Mouse (Mus musculus): Measurements from ENCODE around the gene Fbf1. TPM values are rescaled to one million over a fixed set of nuclear protein-coding genes. Genes with fewer than 3 reads are reported as not detected.

The Fbf1 gene
- polyA plus RNA-seq, 1 experiment from 2014 or later: 59.0 TPM

GRCm38 (mm10) chr11:116110540-116110939 lies 57.4 kb downstream of the Fbf1 start:
- peak overlapping the region; percentile 40 for H3K4me3 ChIP-seq
- peaks cover 63% of the 10 kb centered on the region for H3K27me3 ChIP-seq
- no peak for ATAC-seq (ENCODE audit: low FRiP score, low read depth)
- no peaks in the 10 kb centered on the region for H3K36me3 ChIP-seq
- H3K4me1 ChIP-seq (replicated peaks): peaks cover 30% of the 10 kb centered on the region
- H3K9me3 ChIP-seq: no peaks in the 10 kb centered on the region
- H3K9ac ChIP-seq: no peak overlapping the region
- 33% methylated on average over 10 of the region's 10 CpGs for WGBS
- H3K27ac ChIP-seq (replicated peaks): no peak overlapping the region
- peak overlapping the region; percentile 59 for H3K4me2 ChIP-seq

DNA sequence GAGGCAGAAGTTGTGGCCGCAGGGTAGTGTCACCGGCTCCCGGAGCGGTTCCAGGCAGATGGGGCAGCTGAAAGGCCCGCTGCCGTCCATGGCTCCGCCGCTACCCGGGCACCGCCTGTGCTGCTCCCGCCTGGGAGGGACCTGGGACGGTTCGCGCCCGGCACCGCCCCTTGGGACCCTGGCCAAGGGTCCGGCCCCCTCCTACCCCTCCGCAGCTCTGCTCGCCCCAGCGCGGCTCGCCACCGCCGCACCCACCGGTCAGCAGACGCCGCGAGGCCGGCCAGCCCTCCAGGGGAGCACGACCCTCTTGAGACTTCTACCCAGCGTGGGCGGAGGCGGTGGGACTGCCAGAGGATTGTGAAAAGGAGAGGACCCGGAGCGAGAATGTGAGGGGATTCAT lies 57.8 kb downstream of the Fbf1 start:
- ATAC-seq (ENCODE audit: low FRiP score, low read depth): peak; percentile 63; the same call in 1 of the 2 replicates
- H3K9ac ChIP-seq: peak overlapping the region; percentile 35
- peaks cover 63% of the 10 kb centered on the region for H3K27me3 ChIP-seq

DNA sequence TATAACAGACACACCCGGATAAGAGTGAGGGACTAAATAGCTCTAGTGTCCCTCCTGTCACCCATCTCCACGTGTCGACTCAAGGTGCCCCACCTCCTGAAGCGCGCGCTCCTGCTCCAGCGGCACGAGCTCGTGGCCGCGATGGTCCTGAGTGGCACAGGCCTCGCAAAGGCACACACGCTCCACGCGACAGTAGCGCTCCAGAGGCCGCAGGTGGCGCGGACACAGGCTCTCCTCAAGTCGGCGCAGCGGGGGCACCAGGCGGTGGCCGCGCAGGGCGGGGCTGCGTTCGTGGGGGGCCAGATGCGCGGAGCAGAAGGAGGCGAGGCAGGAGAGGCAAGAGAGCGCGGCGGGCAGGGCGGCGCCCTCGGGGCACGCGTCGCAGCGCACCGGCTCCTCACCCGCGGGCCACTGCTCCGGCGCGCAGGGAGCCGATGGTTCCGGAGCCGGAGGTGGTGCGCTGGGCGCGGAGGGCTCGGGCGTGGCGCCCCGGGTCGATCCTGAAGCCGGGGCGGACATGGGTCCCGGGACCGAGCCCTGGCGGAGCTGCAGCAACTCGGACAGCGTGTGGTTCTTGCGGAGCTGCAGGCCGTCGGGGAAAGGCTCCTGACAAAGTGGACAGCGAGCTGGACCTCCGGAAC lies 58.4 kb downstream of the Fbf1 start:
- Histone ChIP-seq H3K4me3 (peak overlapping the region; percentile 40), H3K27ac (replicated peaks) (no peak overlapping the region), H3K36me3 (no peaks in the 10 kb centered on the region), H3K4me1 (replicated peaks) (peaks cover 31% of the 10 kb centered on the region), H3K9ac (peak overlapping the region; percentile 35), H3K4me2 (peak overlapping the region; percentile 59), H3K9me3 (no peaks in the 10 kb centered on the region), H3K27me3 (peaks cover 63% of the 10 kb centered on the region)
- no peak for ATAC-seq (ENCODE audit: low FRiP score, low read depth)
- WGBS: 3% methylated on average over 43 of the region's 70 CpGs

More for the DNA sequence above, 57.8 kb downstream of the Fbf1 start:
- peak overlapping the region; percentile 40 for H3K4me3 ChIP-seq
- peaks cover 30% of the 10 kb centered on the region for H3K4me1 ChIP-seq (replicated peaks)
- no peaks in the 10 kb centered on the region for H3K36me3 ChIP-seq
- H3K27ac ChIP-seq (replicated peaks): no peak overlapping the region
- H3K4me2 ChIP-seq: peak overlapping the region; percentile 59
- 1% methylated on average over 35 of the region's 35 CpGs for WGBS
- no peaks in the 10 kb centered on the region for H3K9me3 ChIP-seq

GRCm38 (mm10) chr11:116108464-116109137 lies 59.4 kb downstream of the Fbf1 start:
- Histone ChIP-seq H3K9ac (0 out of 2 replicates have a peak overlapping the region, but pooled peaks have one; percentile 35), H3K9me3 (no peaks in the 10 kb centered on the region), H3K4me2 (peak overlapping the region; percentile 59), H3K4me3 (peak overlapping the region; percentile 40), H3K27ac (replicated peaks) (no peak overlapping the region), H3K27me3 (peaks cover 63% of the 10 kb centered on the region), H3K4me1 (replicated peaks) (peaks cover 41% of the 10 kb centered on the region), H3K36me3 (no peaks in the 10 kb centered on the region)
- no peak for ATAC-seq (ENCODE audit: low FRiP score, low read depth)
- 3% methylated on average over 22 of the region's 23 CpGs for WGBS

DNA sequence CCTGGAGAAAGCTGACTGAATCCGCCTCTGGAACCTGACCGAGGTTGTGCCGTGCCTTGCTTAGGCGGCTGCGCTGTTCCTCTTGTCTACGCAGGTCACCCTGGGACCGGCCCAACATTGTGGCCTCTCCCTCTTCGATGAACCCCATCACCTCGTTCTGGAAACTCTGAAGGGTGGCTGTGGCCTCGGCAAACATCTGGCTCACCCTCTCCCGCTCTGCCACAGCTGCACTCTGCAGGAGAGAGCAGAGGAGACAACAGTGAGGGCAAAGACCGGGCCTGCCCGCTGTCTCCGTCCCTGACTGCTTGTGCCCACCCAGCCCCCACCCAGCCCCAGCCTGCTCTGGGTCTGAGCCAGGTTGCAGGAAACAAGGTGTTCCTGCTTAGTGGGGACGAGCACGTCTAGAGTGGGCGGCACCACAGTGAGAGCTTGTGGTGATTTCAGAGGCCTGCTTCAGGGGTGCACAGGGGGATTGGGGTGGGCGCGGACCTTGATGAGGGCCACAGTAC lies 60.1 kb downstream of the Fbf1 start:
- Histone ChIP-seq H3K27me3 (peaks cover 63% of the 10 kb centered on the region), H3K4me2 (peak overlapping the region; percentile 59), H3K9ac (no peak overlapping the region), H3K36me3 (no peaks in the 10 kb centered on the region), H3K9me3 (no peaks in the 10 kb centered on the region), H3K4me3 (0 out of 2 replicates have a peak overlapping the region, but pooled peaks have one; percentile 40), H3K27ac (replicated peaks) (no peak overlapping the region), H3K4me1 (replicated peaks) (peaks cover 48% of the 10 kb centered on the region)
- no peak for ATAC-seq (ENCODE audit: low FRiP score, low read depth)
- 16% methylated on average over 19 of the region's 19 CpGs for WGBS

GRCm38 (mm10) chr11:116106963-116107776 lies 60.8 kb downstream of the Fbf1 start:
- Histone ChIP-seq H3K4me2 (peak overlapping the region; percentile 59), H3K36me3 (no peaks in the 10 kb centered on the region), H3K9me3 (no peaks in the 10 kb centered on the region), H3K4me3 (no peak overlapping the region), H3K4me1 (replicated peaks) (peaks cover 51% of the 10 kb centered on the region), H3K9ac (no peak overlapping the region), H3K27me3 (peaks cover 62% of the 10 kb centered on the region), H3K27ac (replicated peaks) (no peak overlapping the region)
- 21% methylated on average over 13 of the region's 14 CpGs for WGBS
- ATAC-seq (ENCODE audit: low FRiP score, low read depth): no peak

- Histone ChIP-seq H3K27ac (replicated peaks) (no peak overlapping the region), H3K27me3 (peaks cover 54% of the 10 kb centered on the region), H3K9me3 (no peaks in the 10 kb centered on the region), H3K36me3 (no peaks in the 10 kb centered on the region), H3K4me1 (replicated peaks) (peaks cover 55% of the 10 kb centered on the region), H3K4me2 (peak overlapping the region; percentile 18; the same call in 1 of the 2 replicates), H3K4me3 (no peak overlapping the region), H3K9ac (no peak overlapping the region)
- ATAC-seq (ENCODE audit: low FRiP score, low read depth): no peak
- 26% methylated on average over 32 of the region's 32 CpGs for WGBS
These were observed 61.6 kb downstream of the Fbf1 start for GRCm38 (mm10) chr11:116106154-116106962.

- no peak overlapping the region for H3K9ac ChIP-seq
- H3K4me2 ChIP-seq: no peak overlapping the region
- no peak overlapping the region for H3K27ac ChIP-seq (replicated peaks)
- WGBS: 91% methylated on average over 2 of the region's 2 CpGs
- no peak overlapping the region for H3K4me3 ChIP-seq
- peaks cover 51% of the 10 kb centered on the region for H3K4me1 ChIP-seq (replicated peaks)
- peaks cover 41% of the 10 kb centered on the region for H3K27me3 ChIP-seq
- H3K9me3 ChIP-seq: no peaks in the 10 kb centered on the region
- no peaks in the 10 kb centered on the region for H3K36me3 ChIP-seq
- no peak for ATAC-seq (ENCODE audit: low FRiP score, low read depth)
These were observed 62.9 kb downstream of the Fbf1 start for GRCm38 (mm10) chr11:116105065-116105464.

GRCm38 (mm10) chr11:116104006-116104646 lies 63.8 kb downstream of the Fbf1 start:
- Histone ChIP-seq H3K4me2 (no peak overlapping the region), H3K27me3 (peaks cover 31% of the 10 kb centered on the region), H3K9ac (no peak overlapping the region), H3K4me3 (no peak overlapping the region), H3K4me1 (replicated peaks) (peaks cover 42% of the 10 kb centered on the region), H3K9me3 (no peaks in the 10 kb centered on the region), H3K27ac (replicated peaks) (peak overlapping the region; percentile 67), H3K36me3 (no peaks in the 10 kb centered on the region)
- ATAC-seq (ENCODE audit: low FRiP score, low read depth): peak; percentile 39; the same call in 1 of the 2 replicates
- 37% methylated on average over 14 of the region's 14 CpGs for WGBS

GRCm38 (mm10) chr11:116103572-116103971 lies 64.4 kb downstream of the Fbf1 start:
- H3K9ac ChIP-seq: no peak overlapping the region
- H3K36me3 ChIP-seq: no peaks in the 10 kb centered on the region
- no peak for ATAC-seq (ENCODE audit: low FRiP score, low read depth)
- H3K9me3 ChIP-seq: no peaks in the 10 kb centered on the region
- peak overlapping the region; percentile 67 for H3K27ac ChIP-seq (replicated peaks)
- 75% methylated on average over 12 of the region's 12 CpGs for WGBS
- H3K4me2 ChIP-seq: no peak overlapping the region
- H3K4me1 ChIP-seq (replicated peaks): peaks cover 38% of the 10 kb centered on the region
- H3K27me3 ChIP-seq: peaks cover 26% of the 10 kb centered on the region
- H3K4me3 ChIP-seq: no peak overlapping the region

- peaks cover 32% of the 10 kb centered on the region for H3K4me1 ChIP-seq (replicated peaks)
- 54% methylated on average over 3 of the region's 4 CpGs for WGBS
- H3K9me3 ChIP-seq: no peaks in the 10 kb centered on the region
- H3K27ac ChIP-seq (replicated peaks): peak overlapping the region; percentile 79
- ATAC-seq (ENCODE audit: low FRiP score, low read depth): no peak
- H3K9ac ChIP-seq: no peak overlapping the region
- no peak overlapping the region for H3K4me3 ChIP-seq
- H3K36me3 ChIP-seq: no peaks in the 10 kb centered on the region
- H3K4me2 ChIP-seq: peak overlapping the region; percentile 19; the same call in 1 of the 2 replicates
- peaks cover 15% of the 10 kb centered on the region for H3K27me3 ChIP-seq
These were observed 65.5 kb downstream of the Fbf1 start for GRCm38 (mm10) chr11:116102472-116102871.

Measured in hindbrain, embryonic 15.5 days (tissue).